Mouse (Mus musculus) frontal cortex, postnatal 36 days (tissue): Measurements from ENCODE around the gene Kcnq2.

Experiments
- DNase-seq, 2 experiments: peaks; one replicate each; pipeline ENCODE4 v3.0.0; 2022; ENCODE audit warnings: low spot score in 2 of 2

Gene Kcnq2

DNA sequence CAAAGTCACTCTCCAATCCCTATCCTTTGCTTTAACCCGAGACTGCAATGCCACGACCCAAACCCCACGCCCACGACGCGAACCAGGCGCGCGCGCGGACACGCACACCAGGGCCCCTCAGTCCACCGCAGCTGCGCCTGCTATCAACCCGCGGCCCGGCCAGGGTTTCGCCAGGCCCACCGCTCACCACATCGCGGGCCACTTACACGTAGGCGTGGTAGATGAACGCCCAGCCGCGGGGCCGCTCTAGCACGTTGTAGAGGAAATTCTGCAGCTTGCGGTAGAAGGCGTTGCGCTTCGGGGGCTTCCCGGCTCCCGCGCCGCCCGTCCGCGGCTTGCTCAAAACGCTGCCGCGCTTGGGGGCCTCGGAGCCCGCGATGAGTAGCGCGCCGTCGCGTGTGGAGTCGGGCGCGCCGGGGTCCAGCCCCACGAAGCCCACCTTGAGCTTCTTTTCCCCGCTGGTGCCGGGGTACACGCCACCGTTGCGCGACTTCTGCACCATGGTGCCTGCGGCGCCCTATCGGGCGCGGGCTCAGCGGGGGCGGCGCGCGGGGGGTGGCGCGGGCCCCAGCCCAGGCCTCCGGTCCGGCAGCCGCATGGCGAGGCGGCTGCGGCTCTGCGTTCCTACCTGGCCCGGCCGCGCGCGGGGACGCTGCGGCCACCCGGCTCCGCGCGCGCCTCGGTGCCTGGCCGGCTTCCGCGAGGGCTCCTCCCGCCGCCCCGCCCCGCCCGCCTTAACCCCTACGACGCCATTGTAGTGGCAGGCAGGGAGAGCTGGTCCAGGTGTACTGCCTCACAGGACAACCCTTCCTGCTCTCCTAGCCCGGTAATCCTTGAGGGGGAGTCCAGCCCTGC is at the start of gene Kcnq2:
Gene Kcnq2 (minus strand): TSS at position 710 of the 855 bp plus-strand sequence.
- DNase-seq, result peak in 1 of 2 experiments; percentile 46

DNA sequence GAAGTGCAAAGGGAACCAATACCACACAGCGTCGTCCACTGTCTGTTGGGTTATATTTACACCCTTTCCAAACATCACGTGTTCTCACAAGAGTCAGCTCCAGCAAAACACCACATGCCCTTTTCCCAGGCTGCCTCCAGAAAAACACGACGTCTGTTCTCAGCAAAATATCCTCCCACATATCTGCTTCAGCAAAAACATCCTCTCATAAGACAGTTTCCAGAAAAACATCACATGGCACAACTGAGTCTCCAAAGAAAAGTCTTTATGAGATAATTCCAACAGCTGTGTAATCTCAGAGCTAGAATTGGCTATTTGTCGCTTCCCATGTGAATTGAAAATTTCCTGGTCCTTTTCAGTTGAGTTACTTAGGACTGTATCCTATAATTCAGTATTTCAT is 45.8 kb upstream of the Kcnq2 start:
- DNase-seq, result peak in 1 of 2 experiments; percentile 31

DNA sequence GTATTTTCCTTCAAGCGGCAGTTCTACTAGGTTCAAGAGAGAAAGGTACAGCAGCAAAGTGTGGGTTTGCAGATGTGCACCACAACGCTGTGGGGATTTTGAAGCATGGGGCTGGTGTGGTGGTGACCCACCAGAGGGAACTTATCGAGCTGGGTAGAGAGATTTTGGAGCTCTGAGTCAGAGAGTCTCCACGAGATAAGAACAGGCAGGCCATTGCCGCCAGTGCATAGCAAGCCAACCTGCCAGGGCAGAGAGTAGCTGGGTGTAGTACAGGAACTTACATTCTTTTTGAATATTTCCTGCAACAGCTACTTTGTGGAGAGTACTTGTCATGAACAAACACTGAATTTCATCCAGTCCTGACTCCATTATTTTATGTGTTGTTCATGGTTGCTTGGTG is 43.4 kb upstream of the Kcnq2 start:
- no peak for DNase-seq

DNA sequence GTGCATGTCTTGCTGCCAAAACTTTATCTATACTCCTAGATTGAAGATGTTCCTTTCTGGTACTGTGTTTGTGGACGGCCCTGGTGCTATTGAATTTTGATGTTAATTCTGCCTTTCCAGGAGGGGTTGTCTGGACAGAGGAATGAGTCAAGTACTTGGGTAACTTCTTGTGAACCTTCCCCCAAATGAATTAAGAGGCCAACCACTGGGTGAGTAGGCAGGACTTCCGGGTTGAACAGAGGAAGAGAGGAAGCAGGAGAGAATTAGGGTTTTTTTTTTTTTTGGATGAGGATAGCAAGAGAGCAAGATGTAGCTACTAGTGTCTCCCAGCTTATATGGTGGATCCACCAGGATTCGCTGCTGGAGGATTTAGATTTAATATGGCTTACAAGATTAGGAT is 42.9 kb upstream of the Kcnq2 start:
- DNase-seq, result no peak

DNA sequence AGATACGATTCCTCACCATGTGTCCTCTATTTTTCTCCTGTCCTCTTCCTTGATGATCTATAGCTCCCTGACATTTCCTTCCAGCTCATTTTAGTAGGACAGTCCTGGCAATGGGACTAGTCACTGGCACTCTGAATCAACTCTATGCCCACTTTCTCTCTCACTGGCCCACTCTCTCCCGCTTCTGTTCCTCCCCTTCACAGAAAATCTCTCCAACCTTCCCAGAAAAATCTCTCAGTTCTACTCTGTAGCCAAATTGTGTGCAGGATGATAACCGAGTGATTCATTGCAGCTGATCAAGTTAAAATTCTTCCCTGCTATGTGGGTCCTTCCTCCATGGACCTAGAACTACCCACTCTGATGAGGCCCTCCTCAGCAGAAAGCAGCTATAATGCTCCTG is 39.5 kb upstream of the Kcnq2 start:
- no peak for DNase-seq

DNA sequence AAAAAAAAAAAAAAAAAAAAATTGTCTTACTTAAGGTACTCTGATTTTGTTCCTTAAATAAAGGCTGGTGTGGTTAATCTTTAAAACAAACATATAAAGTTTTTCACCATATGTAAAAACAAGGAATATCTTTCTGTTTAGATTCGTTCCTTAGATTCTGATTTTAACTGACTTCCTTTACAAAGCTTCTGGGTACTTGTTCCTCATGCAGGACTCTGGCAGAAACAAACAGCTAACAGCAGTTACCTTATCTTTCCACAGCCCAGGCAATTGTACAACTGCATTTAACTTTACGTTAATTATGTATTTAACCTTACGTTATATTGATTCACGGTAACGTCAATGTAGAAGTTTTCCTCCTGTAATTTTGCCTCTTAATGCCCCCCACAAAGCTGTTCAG is 31.4 kb upstream of the Kcnq2 start:
- no peak for DNase-seq

DNA sequence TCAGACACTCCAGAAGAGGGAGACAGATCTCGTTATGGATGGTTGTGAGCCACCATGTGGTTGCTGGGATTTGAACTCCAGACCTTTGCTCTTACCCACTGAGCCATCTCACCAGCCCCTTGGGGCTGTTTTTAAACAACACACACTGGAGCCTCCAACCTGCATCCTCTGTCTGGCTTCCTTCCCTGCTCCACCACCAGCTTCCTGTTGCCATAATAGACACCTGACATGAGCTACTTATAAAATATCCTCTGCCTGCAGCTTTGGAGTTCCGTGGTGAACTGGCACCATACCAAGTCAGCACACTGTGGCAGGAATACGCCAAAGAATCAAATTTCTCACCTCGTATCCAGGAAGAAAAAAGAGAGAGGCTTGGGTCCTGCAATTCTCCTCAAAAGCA is 25.7 kb upstream of the Kcnq2 start:
- DNase-seq, result no peak

DNA sequence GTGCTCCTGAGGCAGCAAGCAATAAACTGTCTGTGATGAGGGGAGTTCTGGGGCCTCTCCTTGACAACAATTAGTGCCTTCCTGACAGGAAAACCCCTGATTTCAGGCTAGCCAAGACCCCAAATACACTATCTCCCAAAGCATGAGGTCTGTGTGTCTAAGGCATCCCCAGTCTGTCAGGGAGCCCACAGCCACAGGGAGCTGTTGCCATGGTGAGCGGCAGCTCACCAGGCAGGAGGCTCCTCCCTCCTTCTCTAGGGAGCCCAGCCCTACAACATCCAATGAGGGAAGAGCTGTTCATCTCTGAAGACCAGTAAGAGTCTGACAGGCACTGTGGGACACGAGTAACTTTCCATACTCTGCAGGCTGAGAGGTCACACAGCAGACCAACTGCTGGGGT is 24.7 kb upstream of the Kcnq2 start:
- DNase-seq, result peak; percentile 64 to 74

DNA sequence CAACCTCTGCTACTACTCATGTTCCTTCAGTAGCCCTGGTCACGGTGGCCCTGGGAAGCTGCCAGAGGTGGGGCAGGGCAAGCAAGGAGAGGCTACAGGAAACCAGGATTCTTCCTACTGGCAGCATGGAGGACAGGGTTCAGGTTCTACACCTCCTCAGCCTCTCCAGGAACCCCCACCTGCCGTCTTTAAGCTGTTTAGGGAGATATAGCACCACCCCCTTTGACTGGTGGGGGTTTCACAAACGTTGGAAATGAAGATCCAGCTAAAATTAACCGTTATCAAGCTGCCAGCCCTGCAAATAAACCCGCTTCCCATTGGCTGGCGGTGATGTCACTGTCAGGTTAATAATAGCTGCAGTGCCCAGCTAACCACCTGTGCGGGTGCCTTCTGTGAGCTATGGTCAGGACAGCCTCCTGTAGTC is 24.0 kb upstream of the Kcnq2 start:
- DNase-seq, result peak; percentile 69 to 93

DNA sequence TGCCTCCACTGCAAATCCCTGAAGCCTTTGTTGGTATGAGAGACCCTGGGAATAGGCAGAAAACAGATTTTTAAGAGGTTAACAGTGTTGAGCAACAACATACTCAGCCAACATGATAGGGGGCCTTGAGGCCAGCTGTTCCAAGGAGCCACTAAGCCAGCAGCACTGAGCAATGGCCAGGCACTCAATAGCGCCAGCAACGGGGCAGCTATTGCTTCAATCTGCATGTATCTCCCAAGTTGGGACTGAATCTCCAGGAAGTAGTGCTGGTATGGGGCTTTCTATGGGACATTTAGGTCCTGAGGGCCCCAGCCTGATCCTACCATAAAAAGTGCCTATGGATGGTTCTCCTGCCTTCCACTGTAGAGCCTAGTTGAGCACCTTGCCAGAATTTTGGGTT is 23.4 kb upstream of the Kcnq2 start:
- DNase-seq, result no peak

DNA sequence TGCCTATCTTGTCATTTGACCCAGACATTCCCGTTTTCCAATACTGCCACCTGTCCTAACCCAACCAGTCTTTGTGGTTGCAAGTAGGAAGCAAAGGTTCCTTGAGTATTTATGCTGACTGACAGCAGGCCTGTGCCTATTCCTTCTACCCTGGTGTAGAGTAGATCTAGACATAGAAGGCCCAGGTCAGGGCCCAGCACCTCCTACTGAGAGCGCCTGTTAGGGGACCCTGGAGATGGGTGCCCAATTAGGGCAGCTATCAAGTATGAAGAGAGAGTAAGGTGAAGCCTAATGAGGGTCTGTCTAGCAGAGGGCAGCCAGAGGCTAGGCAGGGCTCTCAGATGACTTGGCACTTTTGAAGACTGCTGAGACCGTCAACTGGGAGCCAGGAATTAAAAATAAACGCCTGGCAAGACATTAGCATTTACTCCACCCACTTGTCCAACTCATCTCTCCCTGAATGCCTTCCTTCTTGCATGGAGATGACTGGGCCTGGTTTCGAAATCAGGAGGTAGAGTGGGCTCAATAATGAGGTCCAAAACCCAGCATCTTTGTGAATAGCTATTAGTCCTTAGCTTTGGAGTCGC is 22.7 kb upstream of the Kcnq2 start:
- DNase-seq, result no peak

DNA sequence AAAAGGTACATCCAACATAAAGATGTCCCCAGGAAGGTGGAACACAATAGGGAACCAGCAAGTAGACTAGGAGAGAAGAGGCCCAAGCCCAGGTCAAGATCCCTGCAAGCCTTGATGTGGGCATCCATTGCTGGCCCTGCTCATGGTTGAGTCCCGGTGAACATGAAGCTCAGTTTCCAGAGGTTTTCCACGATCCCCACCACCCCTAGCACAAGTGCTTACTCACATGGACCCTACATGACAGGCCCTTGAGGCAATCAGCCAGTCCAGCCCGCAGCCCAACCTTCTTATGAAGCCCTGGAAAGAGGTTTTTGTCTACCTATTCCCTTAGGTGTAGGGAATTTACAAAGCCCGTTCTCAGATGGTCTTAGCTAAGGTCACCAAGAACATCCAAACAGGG is 22.1 kb upstream of the Kcnq2 start:
- DNase-seq, result no peak

DNA sequence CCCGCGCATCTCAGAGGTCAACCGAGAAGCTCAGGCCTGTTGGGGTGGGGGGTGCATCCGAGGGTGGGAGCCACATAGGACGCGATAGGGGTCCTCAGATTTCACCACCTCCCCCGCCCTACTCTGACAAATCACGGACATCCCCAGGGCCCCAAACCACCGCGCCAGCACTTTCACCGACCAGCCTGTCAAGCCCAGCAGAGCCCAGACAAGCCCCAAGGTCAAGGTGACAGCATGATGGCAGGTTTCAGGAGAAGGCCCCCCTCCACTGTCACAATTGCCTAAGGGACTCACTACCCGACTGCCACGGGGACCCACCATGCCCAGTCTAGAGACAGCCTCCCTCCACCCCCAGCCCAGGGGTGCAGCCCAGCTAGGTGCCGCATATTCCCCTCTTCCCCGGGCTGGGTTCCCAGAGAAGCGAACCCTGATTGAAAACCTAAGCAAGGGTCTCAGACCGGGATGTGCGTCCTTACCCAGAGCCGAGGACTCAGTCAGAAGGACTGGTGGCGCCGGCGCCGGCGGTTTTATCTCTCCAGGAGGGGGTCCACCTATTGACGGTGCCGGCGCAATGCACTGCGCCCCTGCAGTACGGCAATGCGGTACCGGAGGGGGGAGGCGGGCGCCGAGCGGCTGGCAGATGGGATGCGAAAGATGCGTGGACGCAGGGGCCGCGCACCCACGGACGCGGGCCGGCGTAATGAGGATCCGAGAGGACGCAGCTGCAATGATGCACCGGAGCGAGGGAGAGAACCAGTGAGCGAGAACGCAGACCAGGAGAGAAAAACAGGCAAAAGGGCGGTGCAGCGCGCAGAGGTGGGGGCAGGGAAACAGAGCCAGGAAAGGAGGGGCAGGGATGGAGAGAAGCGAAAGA is 21.4 kb upstream of the Kcnq2 start, which contains the start of gene Eef1a2:
Gene Eef1a2 (minus strand): TSS at position 767 of the 874 bp plus-strand sequence.
- DNase-seq, result peak; percentile 88 to 94

DNA sequence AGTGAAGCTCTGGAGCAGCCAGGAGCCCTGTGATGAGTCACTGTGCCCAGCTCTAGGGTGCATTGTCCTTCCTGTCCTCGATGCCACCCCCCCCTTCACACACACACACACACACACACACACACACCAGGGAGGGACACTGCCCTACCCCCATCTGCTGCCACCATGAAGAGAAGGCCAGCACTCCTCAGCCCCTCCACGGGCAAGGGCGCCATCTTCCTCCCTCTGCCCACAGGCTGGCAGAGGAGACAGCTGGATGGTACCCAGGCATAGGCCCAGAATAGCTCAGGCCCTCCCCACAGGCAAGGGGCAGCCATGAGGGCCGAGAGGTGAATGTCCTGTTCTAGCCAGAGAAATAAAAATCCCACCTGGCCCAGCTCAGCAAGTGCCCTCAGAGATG is 20.7 kb upstream of the Kcnq2 start:
- no peak for DNase-seq

DNA sequence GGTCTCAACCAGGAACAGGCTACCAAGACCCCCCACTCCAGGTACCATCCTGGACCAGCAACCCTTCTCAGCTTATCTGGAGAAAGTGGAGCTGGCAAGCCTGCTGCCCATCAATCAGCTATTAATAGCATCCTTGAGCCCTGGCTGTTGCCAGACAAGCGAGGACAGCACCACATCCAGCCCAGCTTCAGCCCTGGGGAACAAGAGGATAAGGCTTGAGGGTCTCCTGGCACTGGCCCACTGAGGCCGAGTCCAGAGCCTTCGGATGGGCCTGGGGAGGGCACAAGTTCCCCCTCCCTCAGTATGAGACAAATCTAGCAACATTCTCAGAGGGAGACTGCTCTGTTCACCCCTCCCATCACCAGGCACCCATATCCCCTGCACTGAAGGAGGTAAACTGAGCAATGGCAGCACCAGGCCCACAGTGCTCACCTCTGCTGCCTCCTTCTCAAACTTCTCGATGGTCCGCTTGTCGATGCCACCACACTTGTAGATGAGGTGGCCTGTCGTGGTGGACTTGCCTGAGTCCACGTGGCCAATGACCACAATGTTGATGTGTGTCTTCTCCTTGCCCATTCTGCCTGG is 19.8 kb upstream of the Kcnq2 start:
- DNase-seq, result no peak

DNA sequence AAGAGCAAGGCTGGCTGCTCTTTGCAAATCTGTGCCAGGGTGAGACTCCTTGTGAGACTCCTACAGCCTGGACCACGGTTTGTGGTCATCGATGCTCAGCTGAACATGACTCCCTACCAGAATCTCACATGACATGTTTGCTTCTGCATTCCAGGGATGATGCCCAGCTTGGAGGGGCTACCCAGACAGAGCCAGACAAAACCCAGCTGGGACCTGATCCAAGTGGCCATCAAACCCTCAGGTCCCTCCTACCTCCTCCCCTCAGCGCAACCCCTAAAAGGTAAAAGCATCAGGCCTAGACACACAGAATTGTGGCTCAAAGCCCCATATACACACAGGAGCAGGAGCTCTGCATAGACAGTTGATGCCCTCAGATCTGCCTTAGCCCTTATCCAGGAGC is 19.3 kb upstream of the Kcnq2 start:
- no peak for DNase-seq

DNA sequence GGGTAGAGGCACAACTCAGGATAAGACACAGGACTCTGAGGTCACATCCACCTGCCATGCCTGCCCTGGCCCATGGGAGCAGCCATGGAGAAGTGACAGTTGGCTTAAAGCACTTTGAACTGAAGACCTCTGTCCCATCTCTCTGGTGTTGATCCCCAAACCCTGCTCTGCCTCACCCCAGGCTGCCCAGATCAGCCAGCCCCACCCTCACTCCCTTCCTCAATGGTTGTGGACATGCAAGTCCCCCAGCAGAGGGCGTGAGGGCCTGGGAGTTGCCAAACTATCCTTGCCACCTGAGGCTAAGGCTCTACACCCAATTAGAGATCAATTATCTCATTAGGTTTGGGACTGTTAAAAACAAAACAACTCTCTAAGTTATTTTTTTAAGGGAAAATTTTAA is 18.7 kb upstream of the Kcnq2 start:
- DNase-seq, result no peak

DNA sequence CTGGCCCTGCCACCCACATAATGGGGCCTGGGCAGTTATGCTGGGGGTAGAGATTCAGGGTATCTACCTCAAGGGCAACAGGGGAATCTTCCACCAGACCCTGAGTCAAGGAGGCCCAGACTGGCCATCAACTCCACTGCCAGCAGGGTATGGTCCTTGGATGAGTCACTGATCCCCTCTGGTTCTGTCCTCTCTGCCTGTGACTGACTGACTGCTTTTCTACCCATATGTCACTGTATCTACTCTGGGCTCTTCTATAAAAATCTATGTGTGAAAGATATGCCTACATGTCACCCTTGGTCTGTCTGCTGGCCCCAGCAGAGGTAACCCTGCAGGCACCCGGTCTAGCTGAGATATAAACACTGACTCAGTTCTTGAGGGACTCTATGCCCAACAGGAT is 18.0 kb upstream of the Kcnq2 start:
- DNase-seq, result peak in 1 of 2 experiments; percentile 10

DNA sequence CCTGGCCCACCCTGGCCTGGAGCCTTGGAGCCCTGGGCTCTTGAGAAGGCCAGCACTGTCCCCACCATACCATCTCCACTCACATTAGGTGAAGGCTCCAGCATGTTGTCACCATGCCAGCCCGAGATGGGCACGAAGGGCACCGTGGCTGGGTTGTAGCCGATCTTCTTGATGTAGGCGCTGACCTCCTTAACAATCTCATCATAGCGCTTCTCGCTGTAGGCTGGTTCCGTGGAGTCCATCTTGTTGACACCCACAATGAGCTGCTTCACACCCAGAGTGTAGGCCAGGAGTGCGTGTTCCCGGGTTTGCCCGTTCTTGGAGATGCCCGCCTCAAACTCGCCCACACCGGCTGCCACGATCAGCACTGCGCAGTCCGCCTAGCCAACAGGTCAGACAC is 17.6 kb upstream of the Kcnq2 start:
- peak in 1 of 2 experiments; percentile 38 for DNase-seq

DNA sequence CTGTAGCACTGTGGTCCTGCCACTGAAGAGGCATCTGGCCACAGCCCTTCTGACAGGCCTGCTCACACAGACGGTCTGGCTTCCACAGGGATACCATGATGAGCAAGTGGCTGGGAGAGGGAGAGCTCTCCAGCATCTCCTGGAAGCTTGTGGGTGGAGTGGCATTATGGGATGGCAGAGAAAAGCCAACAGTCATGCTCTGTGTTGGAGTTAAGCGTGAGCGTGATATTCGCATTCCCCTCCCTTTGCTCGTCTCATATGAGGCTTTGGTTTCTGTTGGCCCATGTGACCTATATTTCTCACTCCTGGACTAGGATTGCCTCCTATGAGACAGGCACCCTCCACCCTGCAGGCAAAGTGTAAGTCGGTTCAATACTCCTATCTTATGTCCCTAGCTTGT is 15.2 kb upstream of the Kcnq2 start:
- peak in 1 of 2 experiments; percentile 70 for DNase-seq

DNA sequence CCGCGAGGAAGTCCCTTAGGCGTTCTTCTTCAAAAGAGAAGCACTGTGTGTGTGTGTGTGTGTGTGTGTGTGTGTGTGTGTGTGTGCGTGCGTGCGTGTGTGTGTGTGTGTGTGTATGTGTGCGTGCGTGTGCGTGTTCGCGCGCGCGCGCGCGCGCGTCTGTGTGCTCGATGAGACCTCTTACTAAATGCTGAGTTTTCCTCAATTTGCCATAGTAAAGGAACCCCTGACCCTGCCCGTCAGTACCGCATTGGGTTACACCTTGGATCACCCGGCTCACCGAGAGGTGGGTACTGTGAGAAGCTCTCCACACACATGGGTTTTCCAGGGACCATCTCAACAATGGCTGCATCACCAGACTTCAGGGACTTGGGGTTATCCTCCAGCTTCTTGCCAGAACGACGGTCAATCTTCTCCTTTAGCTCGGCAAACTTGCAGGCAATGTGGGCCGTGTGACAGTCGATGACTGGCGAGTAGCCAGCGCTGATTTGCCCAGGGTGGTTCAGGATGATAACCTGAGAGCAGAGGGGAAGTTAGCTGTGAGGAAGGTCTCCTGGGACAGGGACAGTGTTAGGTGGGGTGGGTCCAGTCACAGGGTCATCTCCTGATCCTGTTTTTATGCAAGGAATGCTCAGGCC is 13.3 kb upstream of the Kcnq2 start:
- peak in 1 of 2 experiments; percentile 19 for DNase-seq
